Mouse (Mus musculus) hindlimb bud, embryonic 11.5 days (tissue): ENCODE results near the gene Anxa8.

Source experiments
- DNase-seq: peaks from one replicate; pipeline ENCODE4 v3.0.0-alpha.2; 2012; ENCODE audit warnings: low read depth, low spot score; ENCODE audit errors: extremely low spot score

The Anxa8 gene

DNA sequence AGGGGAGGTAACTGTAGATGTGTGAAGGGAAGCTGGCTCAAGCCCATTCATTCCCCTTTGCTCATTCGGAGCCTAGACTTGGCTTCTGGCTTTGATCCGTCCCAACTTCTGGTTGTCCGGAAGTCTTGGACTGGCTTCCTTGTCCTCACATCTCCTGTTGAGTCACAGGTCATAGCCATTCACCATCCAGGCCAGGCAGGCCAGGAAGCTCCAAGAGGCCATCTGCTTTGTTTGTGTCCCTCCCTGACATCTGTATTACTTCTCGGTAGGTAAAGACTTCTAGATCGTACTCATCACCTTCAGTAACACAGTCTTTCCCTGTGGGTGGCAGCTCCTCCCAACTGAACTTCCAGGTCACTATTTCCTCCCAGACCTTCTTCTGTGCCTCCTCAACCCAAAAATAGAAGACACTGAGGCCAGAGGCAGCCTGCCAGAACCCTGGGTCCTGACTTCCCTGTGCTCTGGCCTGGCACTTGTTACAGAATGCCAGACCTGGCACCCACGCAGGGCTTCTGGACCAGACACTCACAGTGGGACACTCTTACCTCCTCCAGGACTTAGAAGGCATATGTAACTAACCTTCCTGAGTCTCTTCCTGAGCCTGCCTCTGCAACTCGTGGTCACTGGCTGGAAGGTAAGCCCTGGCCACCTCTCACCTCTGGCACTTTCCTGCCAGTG lies 33.4 kb downstream of the Anxa8 start:
- no peak for DNase-seq

DNA sequence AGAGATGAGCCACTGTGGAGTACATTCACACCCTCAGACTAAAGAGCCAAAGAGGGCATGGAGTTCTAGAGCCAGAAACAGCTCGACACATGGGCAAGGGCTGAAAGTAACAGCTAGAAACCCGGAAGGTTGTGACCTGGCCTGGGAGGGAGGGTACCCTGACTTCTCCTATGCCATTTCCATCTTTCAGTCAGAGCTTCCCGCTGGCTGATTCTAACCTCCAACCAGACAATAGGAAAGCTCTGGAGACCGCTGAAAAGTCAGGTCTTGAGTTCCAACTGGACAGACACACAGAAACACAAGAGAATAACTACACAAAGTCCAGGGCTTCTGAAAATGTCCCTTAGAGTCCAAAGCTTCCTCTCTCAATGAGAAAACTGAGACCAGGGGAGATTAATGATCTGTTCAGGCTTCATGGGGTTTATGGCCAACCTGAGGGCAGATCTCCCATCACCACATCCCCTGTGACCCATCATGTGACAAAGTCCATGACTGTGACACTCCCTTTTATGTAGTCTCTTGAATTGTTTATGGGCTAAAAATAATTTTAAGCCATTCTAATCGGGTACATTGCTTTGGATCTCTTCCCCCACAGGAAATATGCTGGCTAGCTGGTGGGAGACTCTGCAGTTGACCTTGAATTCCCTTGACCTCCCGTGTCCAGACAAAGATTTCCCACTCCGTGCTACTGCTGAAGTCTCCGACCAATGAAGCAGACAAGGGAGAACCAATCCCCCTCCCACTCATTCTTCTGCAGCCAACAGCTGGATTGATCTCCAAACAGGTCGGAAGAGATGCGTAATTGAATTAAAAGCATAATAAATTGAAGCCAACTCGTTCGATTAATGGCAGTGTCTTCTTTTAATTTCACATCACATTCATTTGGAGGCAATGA lies 34.5 kb downstream of the Anxa8 start:
- DNase-seq = no peak

DNA sequence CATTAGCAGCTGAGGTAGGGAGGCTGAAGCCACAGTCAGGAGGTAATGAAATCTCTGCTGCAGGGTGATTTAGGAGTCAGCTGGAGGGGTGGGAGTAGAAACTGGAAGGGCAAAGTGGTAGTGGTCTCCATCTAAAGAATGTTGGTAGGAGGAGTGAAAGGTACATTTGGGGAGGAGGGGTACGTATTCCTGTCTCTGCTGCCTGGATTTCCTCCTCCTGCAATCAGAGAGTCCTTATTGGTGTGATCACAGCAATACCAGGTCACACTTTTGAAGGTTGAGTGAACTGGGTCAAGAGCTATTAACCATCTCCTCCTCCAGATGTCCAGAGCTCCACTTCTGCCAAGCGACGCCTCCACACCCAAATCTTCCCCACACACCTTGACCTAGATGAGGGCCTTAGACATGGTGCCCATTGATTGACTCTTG lies 35.2 kb downstream of the Anxa8 start:
- no peak for DNase-seq

DNA sequence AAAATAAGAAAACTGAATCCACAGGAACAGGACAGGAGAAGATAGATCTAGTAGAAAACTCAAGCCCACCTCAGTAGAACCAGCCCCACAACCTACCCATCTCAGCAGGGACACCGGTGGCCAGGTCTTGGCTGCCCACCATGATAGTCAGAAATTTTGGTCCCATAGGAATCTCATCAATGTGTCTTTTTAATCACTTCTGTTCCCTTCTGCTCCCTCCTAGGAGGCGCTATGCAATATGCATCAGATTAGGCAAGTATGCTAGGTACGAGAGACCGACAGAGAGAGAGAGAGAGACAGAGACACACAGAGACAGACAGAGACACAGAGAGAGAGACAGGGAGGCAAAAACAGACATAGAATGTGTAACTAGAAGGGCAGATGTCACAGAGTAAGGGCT lies 35.9 kb downstream of the Anxa8 start:
- no peak for DNase-seq

DNA sequence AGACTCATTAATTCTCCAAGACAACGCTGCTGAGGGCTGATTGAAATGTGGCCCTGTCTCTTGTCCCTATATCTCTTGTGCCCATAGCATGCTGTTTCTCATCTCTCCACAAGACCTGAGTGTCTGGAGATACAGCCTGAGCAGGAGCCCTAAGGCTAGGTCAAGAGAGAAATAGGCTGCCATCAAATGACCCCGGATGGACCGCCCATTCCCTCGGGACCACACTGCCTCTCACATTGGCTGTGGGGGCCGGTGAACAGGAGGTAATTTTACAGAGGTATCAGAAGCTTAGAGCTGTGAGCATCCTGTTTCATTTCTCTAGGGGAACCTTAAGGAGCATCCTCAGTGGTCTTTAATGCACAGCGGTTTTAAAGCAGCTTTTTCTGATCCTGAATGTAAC lies 45.4 kb downstream of the Anxa8 start:
- DNase-seq = no peak

DNA sequence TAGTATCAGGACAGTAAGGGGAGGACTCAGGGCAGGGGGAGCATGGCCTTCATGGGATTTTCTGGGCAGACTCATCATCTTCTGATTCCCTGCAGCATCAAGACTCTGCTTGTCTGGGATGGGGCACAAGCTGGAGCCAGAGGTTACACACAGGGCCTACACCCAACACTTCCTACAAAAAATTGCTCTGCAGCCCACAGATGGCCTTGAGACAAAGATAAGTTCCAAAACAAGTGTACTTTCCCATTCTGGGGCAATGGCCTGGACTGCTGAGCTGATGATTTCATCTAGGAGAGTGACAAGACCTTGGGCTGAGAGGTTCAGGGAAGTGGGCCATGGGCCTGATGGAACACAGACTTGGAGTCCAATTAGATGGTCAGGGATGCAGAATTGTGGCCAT lies 49.6 kb downstream of the Anxa8 start:
- no peak for DNase-seq

DNA sequence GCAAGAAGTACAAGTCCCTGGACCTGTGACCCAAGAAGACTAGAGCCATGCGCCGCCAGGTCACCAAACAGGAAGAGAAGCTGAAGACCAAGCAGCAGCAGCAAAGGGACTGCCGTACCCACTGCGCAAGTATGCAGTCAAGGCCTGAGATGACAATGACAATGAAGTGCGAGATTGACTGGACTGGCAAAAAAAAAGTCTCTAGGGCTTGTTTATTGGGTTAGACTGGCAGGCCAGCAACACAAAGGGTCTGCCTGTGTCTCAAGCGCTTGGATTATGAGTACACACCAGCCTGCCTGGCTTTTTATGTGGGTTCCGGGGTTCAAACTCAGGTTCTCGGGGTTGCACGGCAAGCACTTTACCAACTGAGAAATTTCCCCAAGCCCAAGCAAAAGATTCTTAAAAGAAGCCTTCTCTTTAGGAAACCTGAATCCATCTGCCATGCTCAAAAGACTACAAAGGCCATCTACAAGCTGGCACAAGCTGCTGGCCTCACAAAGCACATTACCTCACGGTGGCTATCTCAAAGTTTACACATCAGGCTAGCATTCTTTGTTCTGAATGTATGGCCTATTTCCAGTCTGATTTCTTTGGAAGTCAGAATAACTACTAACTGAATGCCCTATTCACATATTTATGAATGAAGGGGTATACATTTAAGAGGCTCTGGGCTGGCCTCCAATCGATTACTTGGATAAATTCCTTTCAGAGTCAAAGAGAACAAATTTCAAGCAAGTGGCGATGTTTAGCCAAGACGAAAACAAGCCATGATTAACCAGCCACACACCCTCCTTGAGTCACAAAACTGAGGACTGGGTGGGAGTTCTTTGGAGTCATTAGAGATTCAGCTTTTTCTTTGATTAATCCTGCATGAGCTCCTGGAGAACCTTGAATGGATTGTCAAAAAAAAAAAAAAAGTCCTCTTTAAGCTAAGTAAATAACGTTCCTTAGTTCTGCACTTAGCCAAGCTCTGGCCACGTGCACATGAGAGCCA lies 54.2 kb downstream of the Anxa8 start:
- no peak for DNase-seq

DNA sequence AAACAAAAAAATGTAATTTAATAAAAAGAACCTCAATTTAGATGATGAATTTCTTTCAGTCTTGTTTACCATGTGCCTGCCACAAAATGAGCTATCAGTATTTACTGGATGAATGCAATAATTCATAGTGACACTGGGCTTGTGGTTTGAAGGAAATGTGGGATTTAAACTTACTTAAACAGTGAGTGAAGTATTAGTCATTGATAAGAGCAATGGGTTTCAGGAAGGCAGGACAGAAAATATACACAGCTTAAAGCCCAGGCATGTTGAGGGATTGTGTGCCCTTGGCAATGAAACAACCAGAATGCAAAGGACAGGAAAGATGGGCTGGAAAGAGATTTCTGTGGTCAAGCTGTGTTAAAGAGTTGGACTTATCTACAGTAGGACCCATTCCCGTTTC lies 56.5 kb downstream of the Anxa8 start:
- DNase-seq = no peak

DNA sequence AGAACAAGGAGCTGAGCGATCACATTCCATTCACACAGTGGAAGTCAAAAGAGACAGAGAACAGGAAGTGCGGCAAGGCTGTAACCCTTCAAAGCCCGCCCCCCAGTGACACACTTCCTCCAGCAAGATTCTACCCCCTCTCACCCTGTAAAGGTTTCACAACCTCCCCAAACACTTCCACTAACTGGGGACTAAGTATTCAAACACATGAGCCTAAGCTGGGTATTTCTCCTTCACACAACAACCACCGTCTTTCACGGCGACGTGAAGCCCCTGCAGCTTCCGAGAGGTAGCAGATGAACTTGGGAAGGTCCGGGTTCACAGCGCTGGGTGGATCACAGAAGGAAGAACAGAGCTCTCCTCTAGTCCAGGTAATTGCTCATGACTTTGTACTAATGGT lies 57.1 kb downstream of the Anxa8 start:
- DNase-seq = no peak
